Mouse (Mus musculus) liver, embryonic 18 days (tissue): ENCODE data around the gene Grid2ip. TPM values are rescaled to one million over a fixed set of nuclear protein-coding genes. Genes with fewer than 3 reads are reported as not detected.

Experiments used
- polyA plus RNA-seq: library from polyadenylated mRNA; depleted of rRNA; stranded (reverse); fragments of >200 nt; gene quantifications from 2 replicates; pipeline ENCODE4 v1.2.3, GENCODE M21; 2012; rRNA removed

Grid2ip gene
- 0.01 and 0.03 TPM in 2 replicates for polyA plus RNA-seq

GRCm38 (mm10) chr5:143356686-143357388 is at the start of gene Grid2ip:
TSS of gene Grid2ip (plus strand) at chr5:143357338.

GRCm38 (mm10) chr5:143314730-143315513 is 42.2 kb upstream of the Grid2ip start, which contains the start of gene E130309D02Rik:
TSS of gene E130309D02Rik (minus strand) at chr5:143315360.

GRCm38 (mm10) chr5:143328690-143329495 is 28.2 kb upstream of the Grid2ip start, which contains the start of gene Zdhhc4:
TSS of gene Zdhhc4 (minus strand) at chr5:143329256.

GRCm38 (mm10) chr5:143403221-143404147 is 46.3 kb downstream of the Grid2ip start, which contains the start of gene Kdelr2:
TSS of gene Kdelr2 (plus strand) at chr5:143403838.

Other genes starting within 250 kb of the Grid2ip start
- gene Rnf216, start 244.3 kb upstream of the Grid2ip start, polyA plus RNA-seq, result 6.8 and 9.0 TPM in 2 replicates
- gene Olfr718-ps1, start 209.8 kb upstream of the Grid2ip start, polyA plus RNA-seq, result not detected in 2 replicates
- gene Rbak, start 176.6 kb upstream of the Grid2ip start, polyA plus RNA-seq, result 1.9 TPM in 2 replicates
- not detected in 2 replicates for gene Spdye4b, start 176.3 kb upstream of the Grid2ip start, polyA plus RNA-seq
- not detected in 2 replicates for gene Spdye4a, start 130.4 kb upstream of the Grid2ip start, polyA plus RNA-seq
- gene Zfp12, start 122.2 kb upstream of the Grid2ip start, polyA plus RNA-seq, result 2.8 and 3.0 TPM in 2 replicates
- gene Zfp316, start 87.3 kb upstream of the Grid2ip start, polyA plus RNA-seq, result 0.60 and 0.80 TPM in 2 replicates
- gene Zfp853, start 63.7 kb upstream of the Grid2ip start, polyA plus RNA-seq, result 0.07 TPM in 2 replicates
- gene E130309D02Rik, start 42.0 kb upstream of the Grid2ip start, polyA plus RNA-seq, result 7.2 TPM in 2 replicates
- gene Zdhhc4, start 28.1 kb upstream of the Grid2ip start, polyA plus RNA-seq, result 15.6 and 17.5 TPM in 2 replicates
- 63.5 and 66.4 TPM in 2 replicates for gene Kdelr2, start 46.5 kb downstream of the Grid2ip start, polyA plus RNA-seq
- 3.8 and 4.0 TPM in 2 replicates for gene Daglb, start 107.2 kb downstream of the Grid2ip start, polyA plus RNA-seq
- gene Rac1, start 170.7 kb downstream of the Grid2ip start, polyA plus RNA-seq, result 136 and 142 TPM in 2 replicates